Mouse (Mus musculus) skeletal muscle tissue, adult 2 months (tissue): ENCODE results near the gene Chst15.
A peak's percentile ranks its signal among the peaks of the same experiment; 100 is the strongest.

Source experiments
- DNase-seq: peaks from one replicate; pipeline ENCODE4 v3.0.0-alpha.2; 2012; ENCODE audit warnings: low read depth, low spot score

Chst15 gene

DNA sequence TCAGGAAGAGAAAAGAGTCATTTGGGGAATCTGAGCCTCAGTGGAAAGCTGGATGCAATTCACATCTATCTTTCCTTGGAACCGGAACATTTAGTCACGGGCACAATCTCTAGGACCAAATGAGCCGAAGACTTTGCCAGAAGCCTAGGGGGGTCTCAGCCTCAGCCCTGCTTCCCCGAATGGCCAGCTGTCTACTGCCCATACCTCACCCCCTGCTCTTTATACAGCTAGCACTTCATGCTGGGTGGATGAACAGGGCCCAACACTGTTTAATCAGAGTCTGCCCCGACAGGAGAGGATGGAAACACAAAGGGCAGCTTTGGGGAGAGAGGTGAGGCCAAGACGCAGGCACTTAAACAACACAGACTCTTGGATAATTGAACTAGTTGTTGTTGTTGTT is 53.8 kb downstream of the Chst15 start:
- DNase-seq = no peak

DNA sequence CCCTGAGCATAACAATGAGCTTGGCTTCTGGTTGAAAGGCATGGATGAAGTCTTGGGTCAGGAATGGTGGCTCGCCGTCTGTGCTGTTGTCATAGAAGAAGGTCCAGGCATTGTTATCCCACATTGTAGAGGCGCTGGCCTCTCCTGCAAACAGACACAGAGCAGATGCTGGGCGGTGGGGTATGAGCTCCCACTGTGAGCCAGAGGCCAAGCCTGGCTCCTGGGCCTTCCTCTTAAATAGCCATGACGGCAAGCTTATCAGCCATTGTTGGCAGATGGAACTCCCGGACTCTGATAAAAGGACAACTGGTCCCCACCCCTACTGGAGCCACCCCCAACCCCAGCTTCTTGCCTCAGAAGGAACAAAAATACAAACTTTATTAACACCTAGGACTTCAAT is 54.3 kb downstream of the Chst15 start:
- DNase-seq = no peak

DNA sequence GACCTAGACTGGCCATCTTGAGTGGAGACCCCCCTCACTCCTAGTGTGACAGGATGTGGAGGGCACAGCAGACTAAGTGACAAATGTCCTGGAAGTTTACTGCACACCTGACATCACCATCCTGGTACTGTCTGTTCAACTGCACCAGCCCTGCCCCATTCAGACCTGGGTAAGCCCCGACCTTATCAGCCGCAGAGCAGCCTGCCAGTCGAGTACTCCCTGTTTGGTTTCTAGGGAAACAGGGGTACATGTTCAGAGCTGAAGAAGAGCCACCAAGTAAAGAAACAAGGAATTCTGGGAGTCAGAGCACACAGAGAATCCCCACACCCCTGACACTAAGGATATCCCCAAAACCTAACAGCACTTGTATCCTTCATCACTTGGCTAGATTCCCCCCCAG is 55.1 kb downstream of the Chst15 start:
- DNase-seq = no peak

DNA sequence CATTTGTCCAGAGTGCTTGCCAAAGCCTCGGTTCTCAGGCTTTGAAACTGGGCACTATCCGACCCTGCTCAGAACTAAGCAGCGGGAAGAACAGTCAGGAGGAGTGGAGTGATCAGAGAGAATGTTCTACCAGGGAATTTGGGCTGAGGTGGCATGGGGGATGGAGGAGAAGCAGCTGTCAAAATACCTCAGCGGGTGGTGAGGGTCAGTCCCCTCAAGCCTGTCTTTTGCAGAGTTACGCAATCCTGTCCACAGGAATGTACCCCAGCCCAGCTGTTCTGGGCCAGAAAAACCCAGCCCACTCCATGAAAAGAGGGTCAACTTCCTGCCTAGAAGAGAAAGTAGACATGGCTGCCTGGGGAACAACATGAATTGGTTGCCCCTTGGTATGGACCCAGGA is 56.4 kb downstream of the Chst15 start:
- no peak for DNase-seq

DNA sequence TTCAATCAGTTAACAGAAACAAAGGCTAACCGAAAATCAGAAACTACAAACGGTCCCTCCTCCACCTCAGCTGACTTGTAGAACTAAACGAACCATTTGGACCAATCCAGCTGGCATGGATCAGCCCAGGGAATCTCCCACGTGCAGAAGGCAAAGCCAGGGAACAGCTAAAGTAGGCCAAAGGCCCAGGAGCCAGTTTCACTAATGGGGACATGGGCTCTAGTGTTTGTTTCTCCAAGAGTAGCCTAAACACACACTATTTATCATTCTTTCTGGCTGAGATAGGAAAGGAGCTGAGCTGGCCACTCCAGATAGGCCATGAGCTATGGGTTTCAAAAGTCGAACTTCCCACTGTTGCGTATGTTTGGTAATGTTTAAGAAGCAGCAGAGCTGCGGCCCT is 58.2 kb downstream of the Chst15 start:
- peak; percentile 47 for DNase-seq

DNA sequence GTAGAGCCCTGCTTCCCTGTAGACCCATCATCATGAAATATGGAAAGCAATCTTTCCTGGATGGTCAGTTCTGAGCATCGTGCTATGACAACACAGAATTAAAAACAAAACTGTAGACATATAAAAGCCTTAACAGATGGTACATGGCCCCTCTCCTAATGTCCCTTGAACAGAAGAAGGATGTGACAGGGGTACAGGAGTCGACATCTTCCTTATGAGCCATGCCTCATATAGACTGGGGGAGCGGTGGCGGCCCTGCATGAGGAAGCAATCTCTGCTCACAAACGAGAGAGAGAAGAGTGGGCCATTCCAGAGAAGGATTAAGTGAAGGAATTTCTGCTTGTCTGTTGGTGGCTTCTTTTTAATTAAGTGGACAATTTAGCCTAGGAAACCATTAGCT is 58.8 kb downstream of the Chst15 start:
- no peak for DNase-seq

DNA sequence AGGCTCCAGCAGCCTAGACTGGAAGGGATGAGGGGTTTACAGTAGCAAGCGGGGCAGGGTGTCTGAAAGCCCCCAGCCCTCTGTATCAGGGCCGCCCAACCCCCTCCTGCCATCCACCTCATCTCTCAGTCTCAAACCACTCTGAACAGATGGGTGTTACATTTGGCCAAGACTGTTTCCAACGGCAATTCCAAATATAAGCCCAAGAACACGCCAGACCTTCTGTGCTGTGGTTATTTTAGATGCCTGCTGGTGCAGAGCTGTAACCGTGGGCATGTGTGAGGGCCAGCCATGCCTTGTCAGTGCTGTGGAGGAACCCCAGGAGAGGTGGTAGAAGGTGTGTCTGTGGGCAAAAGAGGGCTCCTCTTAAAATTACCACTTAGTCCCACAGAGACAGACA is 63.5 kb downstream of the Chst15 start:
- peak; percentile 44 for DNase-seq

DNA sequence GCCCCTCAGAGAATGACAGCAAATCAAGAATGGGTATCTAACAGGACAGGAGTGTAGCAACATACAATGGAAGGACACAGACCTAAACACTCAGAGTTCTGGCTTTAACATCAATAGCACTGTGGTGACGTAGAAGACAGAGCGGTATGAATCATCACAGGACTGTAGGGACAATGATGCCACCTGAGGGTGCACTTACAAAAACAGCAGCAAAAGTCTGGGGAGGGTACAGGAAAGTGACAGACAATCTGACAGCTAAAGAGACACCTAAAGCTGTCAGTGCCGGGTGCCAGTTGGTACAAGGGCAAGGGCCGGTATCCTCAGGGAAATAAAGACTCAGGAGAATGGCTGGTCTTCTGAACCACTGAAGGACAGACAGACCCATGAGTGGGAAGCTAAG is 64.0 kb downstream of the Chst15 start:
- DNase-seq = no peak

DNA sequence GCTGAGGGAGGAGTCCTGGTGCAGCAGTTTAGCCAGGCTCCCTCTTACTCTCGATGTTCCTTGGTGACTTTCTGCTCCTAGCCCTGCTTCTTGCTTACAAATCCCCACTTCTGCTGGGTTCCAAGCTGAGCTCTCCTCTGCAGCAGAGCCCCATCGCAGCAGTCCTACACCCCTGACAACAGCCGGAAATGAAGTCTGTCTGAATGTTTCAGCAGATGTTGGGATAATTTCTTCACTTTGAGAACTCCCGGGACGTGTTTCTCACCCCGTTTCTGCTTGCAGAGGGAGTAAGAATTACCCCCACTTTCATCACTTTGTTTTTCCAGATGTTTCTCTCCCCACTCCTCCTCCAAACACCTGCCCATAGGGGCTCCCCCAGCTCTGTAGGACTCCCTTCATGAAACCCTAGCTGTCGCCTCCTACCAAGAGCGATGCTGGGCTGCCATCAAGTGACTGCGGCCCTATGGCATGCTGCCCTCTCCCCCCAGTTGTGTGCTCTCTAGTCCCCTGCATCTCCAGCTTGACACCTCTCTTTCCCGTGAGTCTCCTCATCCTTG is 67.4 kb downstream of the Chst15 start:
- DNase-seq = no peak

DNA sequence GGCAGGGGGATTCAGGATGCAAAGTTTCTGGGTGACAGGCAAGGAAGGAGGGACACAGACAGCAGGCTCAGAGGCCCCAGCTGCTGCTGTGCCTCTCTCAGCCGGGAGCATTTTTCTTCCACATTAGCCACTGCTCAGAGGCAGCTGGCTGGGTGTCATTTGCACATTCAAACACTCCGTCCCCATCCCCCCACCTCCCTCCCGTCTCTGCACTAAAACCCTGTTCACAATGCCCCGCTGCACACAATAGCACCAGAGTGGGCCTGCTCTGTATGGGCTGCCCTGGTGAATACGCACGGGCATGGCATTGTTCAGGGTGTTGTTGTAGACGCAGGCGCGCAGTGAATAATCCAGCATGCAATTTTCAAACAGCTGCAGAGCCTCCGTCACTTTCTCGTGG is 69.5 kb downstream of the Chst15 start:
- DNase-seq = no peak

DNA sequence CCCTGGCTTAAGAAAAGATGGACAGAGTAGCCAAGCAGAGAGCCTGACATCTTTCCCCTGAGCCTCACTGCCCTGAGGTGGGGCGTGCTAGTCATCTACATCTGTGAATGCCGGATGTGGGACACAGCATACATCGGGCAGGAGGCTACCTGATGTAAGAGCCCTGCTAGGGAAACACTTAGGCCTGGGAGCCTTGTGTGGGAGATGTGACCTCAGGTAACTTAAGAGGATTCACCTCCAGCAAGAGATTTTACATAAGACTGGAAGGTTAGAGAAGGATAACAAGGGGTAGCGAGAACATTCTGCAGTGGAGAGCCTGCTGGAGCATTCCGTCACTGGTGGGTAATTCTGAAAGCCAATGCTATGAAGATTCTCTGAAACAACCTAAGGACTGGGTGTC is 69.9 kb downstream of the Chst15 start:
- no peak for DNase-seq

DNA sequence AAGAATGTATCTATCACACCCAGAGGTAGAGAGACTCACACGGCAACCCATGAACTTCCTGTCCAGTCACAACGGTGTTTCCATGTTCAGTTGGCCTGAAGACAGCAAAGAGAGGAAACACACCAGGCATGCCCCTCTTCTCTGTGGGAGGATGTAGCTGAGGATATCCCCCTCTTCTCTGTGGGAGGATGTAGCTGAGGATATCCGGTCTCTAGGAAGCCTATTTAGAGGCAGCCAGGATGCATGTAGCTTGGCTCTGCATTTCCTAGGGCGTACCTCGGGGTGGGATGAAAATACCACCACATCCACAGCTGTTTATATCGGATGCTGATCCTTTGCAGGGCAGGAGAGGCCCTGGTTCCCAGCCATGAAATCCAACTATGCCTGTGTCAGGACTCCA is 71.3 kb downstream of the Chst15 start:
- peak; percentile 44 for DNase-seq

DNA sequence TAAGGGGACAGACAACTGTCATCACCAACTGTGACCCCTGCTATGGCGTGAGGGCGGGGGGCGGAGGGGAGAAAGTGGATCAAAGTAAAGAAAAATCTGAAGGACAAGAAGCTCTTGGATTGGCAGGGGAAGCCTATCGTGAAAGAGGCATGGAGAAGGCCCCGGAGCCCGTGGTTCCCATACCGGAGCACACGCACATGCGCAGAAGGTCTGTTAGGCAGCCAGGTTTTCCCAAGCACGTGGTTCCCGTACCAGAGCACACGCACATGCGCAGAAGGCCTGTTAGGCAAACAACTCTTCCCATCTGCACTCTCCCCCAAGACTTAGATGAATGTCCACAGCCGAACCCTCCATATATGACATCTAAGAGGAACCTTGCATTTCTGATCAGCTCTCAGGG is 72.4 kb downstream of the Chst15 start:
- no peak for DNase-seq

DNA sequence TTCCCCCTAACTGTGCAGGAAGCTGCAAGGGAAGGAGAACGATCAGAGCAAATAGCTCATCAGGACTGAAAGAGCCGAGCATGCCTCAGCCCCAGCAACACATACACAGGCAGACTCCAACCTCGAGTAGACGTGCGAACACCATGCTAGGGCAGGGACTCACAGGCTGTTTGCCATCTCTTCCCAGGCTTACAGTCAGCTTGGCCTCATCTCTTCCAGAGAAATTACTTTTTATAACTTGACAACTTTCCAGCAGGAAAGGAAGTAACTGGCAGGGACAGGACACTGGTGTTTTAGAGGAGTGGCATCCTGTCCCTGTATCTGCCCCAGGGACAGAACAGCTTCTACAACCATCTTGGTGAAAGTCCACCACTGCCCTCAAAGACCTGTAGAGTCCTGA is 73.8 kb downstream of the Chst15 start:
- no peak for DNase-seq

DNA sequence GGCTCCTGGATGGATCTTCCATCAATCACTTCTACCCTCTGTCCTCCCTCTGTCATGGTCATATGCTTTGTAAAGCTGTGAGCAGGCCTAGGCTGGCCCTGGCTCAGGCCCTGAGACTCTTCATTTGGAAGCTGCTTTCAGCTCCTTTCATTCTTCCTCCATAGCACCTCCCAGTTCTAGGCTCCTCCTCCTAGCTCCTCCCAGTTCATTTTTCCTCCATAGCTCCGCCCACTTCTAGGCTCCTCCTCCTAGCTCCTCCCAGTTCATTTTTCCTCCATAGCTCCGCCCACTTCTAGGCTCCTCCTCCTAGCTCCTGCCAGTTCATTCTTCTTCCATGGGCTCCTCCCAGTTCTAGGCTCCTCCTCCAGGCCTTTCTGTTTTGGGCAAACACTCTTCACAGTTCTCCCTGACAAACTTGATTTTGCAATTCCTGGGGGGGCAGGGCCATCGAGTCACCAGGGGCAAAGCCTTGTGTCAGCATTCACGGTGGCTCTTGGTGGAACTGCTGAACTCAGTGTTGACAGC is 74.3 kb downstream of the Chst15 start:
- DNase-seq = no peak

DNA sequence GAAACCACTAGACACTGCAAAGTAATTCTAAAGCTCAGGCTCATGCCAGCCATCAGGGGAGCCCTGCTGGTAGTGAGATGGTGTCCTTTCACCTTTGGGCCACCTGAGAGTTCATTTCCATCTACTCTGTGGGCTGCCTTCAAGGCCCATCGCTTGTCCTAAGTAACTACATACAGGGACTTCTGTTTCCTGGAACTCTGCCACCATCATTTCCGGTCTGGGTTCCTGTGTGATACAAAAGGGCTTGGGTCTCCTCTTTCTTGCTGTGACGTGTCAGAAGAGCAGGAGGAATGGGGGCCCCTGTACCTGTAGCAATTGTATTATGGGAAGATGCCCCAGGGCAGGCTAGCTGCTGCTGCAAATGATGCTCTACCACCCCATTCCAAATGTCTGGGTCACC is 78.1 kb downstream of the Chst15 start:
- DNase-seq = no peak

DNA sequence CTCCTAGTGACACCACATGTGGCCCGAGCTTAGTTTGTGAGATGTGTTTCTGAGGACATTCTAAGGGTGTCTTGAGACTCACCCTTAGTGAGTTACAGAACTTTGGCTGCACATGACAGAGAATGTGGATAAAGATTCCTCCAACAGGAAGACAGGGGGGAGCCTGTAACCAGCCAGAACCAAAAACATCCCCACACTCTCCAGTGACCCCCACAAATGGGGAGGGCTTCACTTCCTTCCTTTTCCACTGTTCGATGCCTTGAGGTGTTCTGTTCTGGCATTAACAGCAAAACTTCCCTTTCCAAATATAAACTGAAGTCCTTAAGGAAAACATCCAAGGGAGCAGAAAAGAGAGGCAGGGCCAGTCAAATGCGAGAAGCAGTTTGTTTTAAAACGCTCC is 79.8 kb downstream of the Chst15 start:
- DNase-seq = no peak

DNA sequence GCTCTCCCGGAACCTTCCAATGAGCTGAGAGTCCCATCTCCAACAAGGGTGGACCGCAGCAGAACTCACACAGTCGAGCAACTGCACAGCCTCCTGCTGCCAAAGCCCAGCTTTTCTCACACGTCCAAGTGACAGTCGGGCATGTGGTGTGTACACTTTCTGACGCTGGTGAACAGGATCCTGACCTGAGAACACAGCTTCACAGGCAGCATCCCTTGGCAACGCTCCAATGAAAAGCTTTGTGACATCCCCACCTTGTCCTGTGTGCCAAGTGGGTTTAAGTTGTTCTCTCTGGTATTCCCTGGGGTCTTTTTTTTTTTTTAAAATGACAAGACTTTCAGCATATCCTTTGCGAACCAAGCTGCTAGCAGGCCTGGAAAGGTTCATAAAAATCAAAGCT is 80.2 kb downstream of the Chst15 start:
- DNase-seq = no peak

DNA sequence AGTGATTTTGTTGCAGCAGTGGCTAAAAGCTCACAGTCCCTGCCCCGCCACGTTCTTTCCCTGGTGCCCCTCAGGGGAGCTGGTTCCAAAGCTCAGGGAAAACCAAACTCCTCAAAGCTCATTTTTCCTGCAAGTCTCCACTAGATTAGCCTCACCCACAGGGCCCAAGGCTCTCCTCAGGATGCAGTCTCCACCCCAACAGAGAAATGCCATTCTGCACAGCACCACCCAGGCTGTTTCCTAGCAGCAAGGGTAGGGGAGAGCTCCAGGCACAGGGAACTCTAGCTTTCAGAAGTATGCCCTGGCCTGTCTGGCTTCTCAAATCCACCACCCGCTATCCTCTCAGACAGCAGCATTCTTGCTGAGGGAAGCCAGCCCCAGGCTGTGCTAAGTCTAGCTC is 82.8 kb downstream of the Chst15 start:
- no peak for DNase-seq

DNA sequence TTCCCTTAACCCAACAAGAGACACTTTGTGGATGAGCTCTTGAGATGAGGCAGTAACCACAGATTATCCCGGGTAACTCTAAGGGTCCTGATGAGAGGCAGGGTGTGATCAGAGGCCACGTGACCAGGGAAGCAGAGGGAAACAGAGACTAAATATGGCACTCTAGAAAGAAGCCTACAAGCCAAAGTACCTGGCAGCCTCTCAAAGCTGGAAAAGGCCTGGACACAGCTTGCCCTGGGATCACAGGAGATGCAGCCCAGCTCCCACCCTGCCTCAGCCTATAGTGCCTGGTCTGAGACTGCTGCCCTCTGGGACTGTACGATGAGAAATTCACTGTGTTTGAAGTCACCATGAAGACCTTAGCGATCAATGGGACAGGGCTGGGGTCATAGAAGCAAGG is 83.3 kb downstream of the Chst15 start:
- no peak for DNase-seq

DNA sequence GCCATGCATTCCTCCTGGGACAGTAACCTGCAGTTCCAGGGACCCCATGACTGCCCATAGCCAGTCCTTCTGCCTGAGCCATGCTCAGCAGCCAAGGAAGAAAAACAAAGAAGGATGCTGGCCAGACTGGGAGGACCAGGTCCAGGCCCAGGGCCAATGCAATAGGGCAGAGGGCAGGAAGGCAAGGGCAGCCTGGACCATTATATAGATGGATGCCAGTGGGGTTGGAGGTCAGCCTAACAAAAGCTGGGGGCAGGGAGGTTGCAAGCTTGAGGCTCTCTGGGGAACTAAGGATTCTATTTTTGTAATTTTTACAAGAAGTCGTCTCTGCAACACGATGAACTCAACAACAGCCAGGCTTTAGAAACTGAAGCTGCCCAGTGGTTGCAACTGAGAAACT is 84.1 kb downstream of the Chst15 start:
- no peak for DNase-seq

DNA sequence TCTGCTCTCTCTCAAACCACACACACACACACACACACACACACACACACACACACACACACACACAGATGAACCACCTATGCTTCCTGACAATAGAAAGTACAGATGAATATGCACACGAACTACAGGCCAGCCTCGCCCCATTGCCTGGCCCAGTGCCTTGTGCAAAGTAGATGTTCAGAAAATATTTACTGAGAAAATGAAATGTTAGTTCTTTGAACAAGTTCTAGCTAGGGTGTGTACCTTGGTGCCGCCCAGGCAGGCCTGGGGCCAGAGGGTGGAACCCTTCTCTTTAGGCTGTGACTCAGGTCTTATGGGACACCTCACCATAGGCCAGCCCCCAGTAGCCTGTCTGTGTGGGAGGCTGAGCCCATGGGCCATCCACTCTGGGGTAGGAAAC is 85.6 kb downstream of the Chst15 start:
- no peak for DNase-seq

DNA sequence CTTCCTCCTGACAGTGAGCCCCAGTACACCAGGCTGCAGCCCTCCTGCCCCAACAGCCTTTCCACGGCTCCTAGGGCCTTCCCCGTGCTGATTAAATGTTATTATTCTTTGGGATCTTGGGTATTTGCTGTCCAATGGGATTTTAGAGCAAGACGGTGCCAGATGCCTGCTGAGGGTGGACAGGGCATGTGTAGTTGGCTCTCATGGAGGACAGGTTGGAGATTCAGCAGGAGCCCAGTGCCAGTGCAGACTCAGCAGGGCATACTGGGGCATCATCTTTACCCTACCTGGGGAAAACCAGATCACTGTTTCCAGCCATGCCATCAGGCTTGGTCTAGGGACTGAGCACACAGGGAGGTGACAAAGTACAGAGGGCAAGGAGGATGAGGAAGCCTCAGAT is 86.1 kb downstream of the Chst15 start:
- DNase-seq = no peak

DNA sequence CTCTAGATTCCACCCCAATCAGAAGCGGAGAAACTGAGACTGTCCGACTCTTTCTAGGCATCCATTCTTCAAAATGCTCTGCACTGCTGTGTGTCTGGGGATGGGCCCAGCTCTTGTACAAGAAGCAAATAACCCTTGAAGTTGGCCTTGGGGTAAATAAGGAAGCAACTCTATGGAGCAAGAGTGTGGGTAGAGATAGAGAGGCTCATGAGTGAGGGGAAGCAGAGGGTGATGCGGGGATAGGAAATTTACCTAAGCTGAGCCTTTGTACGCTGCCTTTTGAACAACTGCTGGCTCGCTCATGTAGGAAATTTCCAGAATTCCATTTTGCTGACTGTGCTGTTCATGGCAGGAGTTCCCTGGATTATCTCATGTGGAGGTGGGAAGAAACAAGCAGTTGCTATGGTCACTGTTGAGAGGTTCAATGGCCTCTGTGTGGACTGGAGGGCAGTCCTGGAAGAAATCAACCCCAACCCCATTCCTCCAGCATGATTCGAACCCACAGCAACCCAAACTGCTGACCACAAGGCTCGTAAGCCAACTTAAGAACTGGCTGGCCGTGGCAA is 89.9 kb downstream of the Chst15 start:
- DNase-seq = no peak
